Mouse (Mus musculus) kidney, adult 11 months (tissue): ENCODE measurements around the gene Gatc.
A peak's percentile ranks its signal among the peaks of the same experiment; 100 is the strongest.
"Not testable (repeated sequence)": the region's sequence is repeated elsewhere in the genome, so short reads cannot be mapped to it uniquely, and the experiment has no call there.

ENCODE experiments used
- DNase-seq: peaks from one replicate; pipeline ENCODE4 v3.0.0; 2022

Gene Gatc

GRCm38 (mm10) chr5:115340577-115341313 lies at the start of gene Gatc, which contains the start of gene Triap1:
TSS of gene Gatc (minus strand) at chr5:115341178.
TSS of gene Triap1 (plus strand) at chr5:115341225.
- peak; percentile 78 for DNase-seq

GRCm38 (mm10) chr5:115378882-115379281 lies 37.9 kb upstream of the Gatc start:
- not testable (repeated sequence) for DNase-seq

GRCm38 (mm10) chr5:115375436-115375835 lies 34.5 kb upstream of the Gatc start:
- no peak for DNase-seq

- DNase-seq, result no peak
These were observed 33.3 kb upstream of the Gatc start for GRCm38 (mm10) chr5:115374204-115374820.

GRCm38 (mm10) chr5:115373441-115374203 lies 32.6 kb upstream of the Gatc start:
- DNase-seq, result no peak

DNA sequence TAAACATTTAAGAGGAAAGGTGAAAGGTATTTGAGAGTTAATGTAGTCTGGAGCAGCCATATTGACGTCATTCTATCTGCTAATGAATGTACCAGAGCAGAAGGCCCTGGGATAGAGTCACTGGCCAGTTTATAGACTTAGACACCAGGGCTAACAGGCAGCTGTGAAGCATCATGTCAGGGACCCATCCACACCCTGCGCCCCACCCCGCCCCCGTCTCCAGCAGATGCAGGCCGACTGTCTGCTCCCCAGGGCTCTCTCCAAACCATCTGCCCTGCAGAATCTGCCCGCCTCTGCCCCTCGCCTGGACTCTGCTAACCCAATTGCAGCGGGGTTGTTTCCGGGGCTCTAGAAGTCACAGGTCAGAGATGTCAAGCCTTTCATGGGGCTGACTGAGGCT lies 30.8 kb upstream of the Gatc start:
- DNase-seq, result no peak

DNA sequence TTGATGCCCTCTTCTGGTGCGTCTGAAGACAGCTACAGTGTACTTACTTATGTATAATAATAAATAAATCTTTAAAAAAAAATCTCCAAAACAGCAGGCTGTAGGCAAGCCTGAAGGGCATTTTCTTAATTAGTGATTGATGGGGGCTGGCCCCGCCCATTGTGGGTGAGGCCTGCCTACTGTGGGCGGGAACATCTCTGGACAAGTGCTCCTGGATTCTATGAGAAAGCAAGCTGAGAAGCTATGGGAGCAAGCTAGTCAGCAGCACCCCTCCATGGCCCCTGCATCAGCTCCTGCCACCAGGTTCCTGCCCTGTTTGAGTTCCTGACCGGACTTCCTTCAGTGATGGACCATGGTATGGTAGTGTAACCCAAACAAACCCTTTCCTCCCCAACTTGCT lies 23.8 kb upstream of the Gatc start:
- DNase-seq, result no peak

DNA sequence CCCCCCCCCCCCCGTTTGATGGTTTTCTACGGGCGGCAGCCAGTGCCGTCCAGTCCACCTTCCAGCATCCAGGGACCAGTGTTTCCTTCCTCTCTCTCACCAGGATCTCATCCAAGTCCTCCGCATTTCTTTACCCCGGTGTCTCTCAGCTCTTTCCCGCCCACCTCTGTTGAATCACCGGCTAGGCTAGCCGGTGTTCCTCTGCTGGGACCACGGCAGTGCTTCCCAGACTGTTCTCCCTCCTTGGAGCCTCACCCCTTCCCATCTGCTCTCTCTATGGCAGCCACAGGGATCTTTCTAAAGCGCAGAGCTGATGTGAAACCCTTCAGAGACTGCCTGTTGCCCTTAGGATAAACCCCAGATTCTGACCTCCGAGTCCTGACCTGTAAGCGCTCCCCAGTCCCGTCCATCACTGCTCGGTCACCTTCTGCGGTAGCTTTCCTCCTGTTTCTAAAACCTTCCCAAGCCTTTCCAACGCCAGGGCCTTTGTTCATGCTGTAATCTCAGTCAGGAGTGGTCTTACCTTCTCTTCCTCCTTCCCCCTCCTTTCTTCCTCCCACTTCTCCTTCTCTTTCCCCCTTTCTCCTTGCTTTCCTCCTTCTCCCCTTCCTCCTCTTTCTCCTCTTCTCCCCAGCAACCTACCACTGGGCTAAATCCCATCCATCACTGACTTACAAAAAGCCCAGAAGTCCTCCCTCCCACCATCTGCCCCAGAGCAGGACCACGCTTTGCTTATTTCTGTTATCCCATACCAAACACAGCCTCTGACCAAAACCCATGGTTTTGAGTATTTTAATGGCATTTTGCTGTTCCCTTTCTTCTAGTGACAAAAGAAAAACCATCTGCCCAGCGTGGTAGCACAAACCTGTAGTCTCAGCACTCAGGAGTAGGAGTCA lies 22.1 kb upstream of the Gatc start:
- DNase-seq, result no peak

- no peak for DNase-seq
These were observed 21.2 kb upstream of the Gatc start for GRCm38 (mm10) chr5:115362216-115362615.

GRCm38 (mm10) chr5:115359851-115360372 lies 18.9 kb upstream of the Gatc start:
- DNase-seq, result no peak

DNA sequence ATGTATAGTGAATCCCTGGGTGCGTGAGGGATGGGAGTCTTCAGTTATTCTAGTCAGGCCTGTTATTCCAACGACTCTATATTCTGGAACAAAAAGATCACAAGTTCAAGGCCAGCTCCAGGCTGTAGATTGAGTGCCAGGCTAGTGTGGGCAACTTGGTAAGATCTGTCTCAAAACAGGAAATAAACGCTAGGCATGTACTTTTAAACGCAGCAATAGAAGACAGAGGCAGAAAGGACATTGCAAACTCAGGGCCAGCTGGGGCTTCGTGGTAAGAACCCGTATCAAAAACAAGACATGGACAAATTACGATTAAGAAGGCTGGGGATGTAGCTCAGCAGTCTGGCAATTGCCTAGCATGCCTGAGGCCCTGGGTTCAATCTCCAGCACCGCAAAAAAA lies 18.5 kb upstream of the Gatc start:
- DNase-seq, result no peak

- peak; percentile 76 for DNase-seq
These were observed 17.9 kb upstream of the Gatc start for GRCm38 (mm10) chr5:115358872-115359271.

- DNase-seq, result no peak
These were observed 14.1 kb upstream of the Gatc start for GRCm38 (mm10) chr5:115355070-115355469.

- DNase-seq, result no peak
These were observed 10.4 kb upstream of the Gatc start for GRCm38 (mm10) chr5:115351348-115351747.

DNA sequence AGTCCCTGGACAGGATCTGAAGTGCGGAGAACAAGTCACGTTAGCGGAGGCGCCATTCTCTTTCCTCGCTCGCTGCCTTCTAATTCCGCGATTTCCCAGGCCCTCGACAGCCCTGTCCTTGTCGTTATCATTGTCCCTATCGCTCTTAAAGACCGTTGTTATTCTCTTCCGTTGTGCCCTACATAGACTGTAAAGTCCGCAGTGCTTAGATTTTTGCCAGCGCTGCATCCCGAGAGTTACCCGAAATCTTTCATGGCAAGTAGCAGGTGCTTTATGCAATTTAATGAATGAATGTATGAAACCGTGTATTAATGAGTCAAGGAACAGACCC lies 8.2 kb upstream of the Gatc start:
- DNase-seq, result no peak

- peak; percentile 99 for DNase-seq
These were observed 7.7 kb upstream of the Gatc start, which contains the start of gene Cox6a1 for GRCm38 (mm10) chr5:115348546-115349224. TSS of gene Cox6a1 (minus strand) at chr5:115348981.

DNA sequence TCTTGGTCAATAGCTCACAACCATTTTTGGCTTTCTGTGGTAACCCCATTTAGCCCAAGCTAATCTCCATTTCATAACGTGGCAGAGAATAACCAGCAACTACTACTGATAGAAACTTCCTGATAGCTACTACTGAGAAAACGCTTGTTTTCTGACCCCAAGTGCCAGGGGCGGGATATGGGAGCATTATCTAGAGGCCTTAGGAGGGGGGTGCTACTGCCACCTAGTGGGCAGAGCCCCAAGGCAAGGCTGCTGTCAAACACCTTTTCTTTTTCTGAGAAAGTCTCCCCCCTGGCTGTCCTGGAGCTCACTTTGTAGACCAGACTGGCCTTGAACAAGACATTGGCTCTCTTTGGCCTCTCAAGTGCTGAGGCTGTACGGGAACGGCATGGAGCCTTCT lies 6.6 kb upstream of the Gatc start:
- peak; percentile 81 for DNase-seq

DNA sequence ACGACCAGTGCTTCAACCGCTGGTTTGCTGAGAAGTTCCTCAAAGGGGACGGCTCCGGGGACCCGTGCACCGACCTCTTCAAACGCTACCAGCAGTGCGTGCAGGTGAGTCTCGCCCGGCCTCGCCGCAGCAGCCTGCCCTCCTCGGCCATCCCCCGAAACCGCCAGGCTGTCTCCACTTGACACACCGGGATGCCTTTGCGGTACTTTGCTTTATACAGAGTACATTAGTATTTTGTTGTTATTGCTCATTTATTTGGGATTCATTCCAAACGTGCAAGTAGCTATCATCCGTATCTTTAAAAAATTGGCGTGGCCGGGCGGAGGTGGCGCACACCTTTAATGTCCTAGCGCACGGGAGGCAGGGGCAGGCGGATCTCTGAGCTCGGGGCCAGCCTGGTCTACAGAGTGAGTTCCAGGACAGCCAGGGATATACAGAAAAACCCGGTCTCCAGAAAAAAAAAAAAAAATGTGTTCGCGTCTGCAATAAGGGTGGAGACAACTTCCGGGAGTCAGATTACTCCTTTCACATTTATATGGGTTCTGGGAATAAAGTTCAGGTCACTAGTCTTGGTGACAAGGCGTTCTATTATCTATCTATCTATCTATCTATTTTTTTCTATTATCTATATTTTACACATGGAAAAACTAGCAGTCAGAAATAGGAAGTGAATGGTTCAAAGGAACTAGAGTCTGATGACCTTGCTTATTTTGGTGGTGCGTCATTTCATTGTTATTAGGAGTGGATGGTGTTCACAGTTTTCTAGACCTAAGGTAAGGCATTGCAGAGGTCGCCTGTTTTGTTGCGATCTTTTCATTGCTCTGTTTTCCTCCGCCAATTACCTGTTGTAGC lies 562 bp upstream of the Gatc start:
- no peak for DNase-seq

GRCm38 (mm10) chr5:115340007-115340406 lies 971 bp downstream of the Gatc start:
- DNase-seq, result no peak

GRCm38 (mm10) chr5:115333626-115334025 lies 7.4 kb downstream of the Gatc start:
- DNase-seq, result no peak

- DNase-seq, result no peak
These were observed 10.0 kb downstream of the Gatc start for GRCm38 (mm10) chr5:115330955-115331354.
